Mouse (Mus musculus): ENCODE results near the gene Fbxo39. TPM values are rescaled to one million over a fixed set of nuclear protein-coding genes. Genes with fewer than 3 reads are reported as not detected.

The Fbxo39 gene
- total and polyA plus RNA-seq, 3 experiments = not detected

DNA sequence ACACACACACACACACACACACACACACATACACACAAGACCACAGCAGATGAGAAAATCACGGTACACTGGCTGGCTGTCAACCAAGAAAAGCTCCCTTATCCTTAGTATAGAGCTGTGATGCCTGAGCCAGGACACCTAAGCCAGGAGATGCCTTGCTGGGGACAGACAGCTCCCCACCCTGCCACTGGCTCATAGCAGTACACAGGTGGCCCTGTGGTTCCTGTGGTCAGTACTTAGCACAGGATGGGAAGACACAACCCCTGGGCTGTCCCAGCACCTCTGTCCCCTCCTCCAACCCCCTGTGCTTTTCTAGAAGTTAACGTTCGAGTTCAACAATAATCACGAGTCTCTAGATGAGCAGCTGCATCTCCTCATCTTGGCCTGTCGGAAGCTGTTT is 3.8 kb downstream of the Fbxo39 start:
- Histone ChIP-seq H3K36me3 (ENCODE audit: control insufficient read depth in 1 of 2, insufficient read depth in 2 of 2, low read length in 2 of 2) (no peaks in the 10 kb centered on the region), H3K4me1 (ENCODE audit: control insufficient read depth in 1 of 2, insufficient read depth in 2 of 2, low read length in 2 of 2) (no peaks in the 10 kb centered on the region), H3K9me3 (replicated peaks; ENCODE audit: insufficient read depth, low read length) (no peaks in the 10 kb centered on the region), H3K79me2 (ENCODE audit: control insufficient read depth, insufficient read depth, low read length, poor library complexity) (no peaks in the 10 kb centered on the region), H3K27ac (ENCODE audit: control insufficient read depth, low read depth, low read length) (no peak overlapping the region), H3K4me3 (ENCODE audit: control insufficient read depth in 1 of 2, insufficient read depth in 1 of 2, low read depth in 2 of 2, low read length in 2 of 2) (no peak overlapping the region), H3K9ac (ENCODE audit: control insufficient read depth, low read depth, low read length, poor library complexity, severe bottlenecking) (no peak overlapping the region), H3K27me3 (ENCODE audit: control insufficient read depth in 1 of 2, insufficient read depth in 2 of 2, low read length in 2 of 2) (peaks cover 3 to 8% of the 10 kb centered on the region in 2 experiments; a peak in 3 of 4 replicates)
- no peak for TF ChIP-seq CHD2 (IDR thresholded peaks at IDR 0.05; ENCODE audit: low read length)
- TF ChIP-seq TBP (IDR thresholded peaks at IDR 0.05; ENCODE audit: low read depth, low read length) = no peak
- peak; percentile 2 for DNase-seq (ENCODE audit: low read depth, low spot score)

GRCm38 (mm10) chr11:72324431-72324830 is 10.2 kb downstream of the Fbxo39 start:
- TF ChIP-seq ZC3H11A (IDR thresholded peaks at IDR 0.05; ENCODE audit: low read depth, low read length) (peak; percentile 41), SMC3 (IDR thresholded peaks at IDR 0.05; ENCODE audit: low read depth, low read length) (peak; percentile 60), CTCF (IDR thresholded peaks at IDR 0.05 in 2 of 3, conservative IDR thresholded peaks at IDR 0.05 in 1 of 3; ENCODE audit: control insufficient read depth in 1 of 3, insufficient read depth in 1 of 3, low read depth in 2 of 3, low read length in 3 of 3, poor library complexity in 1 of 3, severe bottlenecking in 1 of 3) (peak in 2 of 3 experiments; percentile 67 to 72; a peak in 4 of 6 replicates), EP300 (IDR thresholded peaks at IDR 0.05; ENCODE audit: low read depth in 1 of 2, low read length in 2 of 2) (no peak), RAD21 (IDR thresholded peaks at IDR 0.05; ENCODE audit: low read depth, low read length) (peak; percentile 69)
- peak; percentile 45 for DNase-seq (ENCODE audit: low read depth, low spot score)

DNA sequence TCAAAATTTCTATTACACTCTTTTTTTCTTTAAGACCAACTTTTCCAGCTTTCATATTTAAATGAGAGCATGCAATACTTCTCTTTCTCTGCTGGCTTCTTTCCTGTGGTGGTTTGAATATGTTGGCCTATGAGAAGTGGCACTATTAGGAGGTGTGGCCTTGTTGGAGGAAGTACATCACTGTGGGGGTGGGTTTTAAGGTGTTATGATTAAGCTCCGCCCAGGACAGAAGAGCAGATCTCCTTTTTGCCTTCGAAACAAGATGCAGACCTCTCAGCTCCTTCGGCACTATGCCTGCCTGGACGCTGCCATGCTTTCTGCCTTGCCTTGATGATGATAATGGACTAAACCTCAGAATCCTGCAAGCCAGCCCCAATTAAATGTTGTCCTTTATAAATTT is 11.5 kb downstream of the Fbxo39 start:
- H3K27ac ChIP-seq (ENCODE audit: control insufficient read depth, low read depth, low read length) = no peak overlapping the region
- no peaks in the 10 kb centered on the region for H3K79me2 ChIP-seq (ENCODE audit: control insufficient read depth, insufficient read depth, low read length, poor library complexity)
- peak; percentile 83 for DNase-seq (ENCODE audit: low read depth, low spot score)
- no peak overlapping the region for H3K4me3 ChIP-seq (ENCODE audit: control insufficient read depth in 1 of 2, insufficient read depth in 1 of 2, low read depth in 2 of 2, low read length in 2 of 2)
- no peaks in the 10 kb centered on the region for H3K9me3 ChIP-seq (replicated peaks; ENCODE audit: insufficient read depth, low read length)
- H3K4me1 ChIP-seq (ENCODE audit: control insufficient read depth in 1 of 2, insufficient read depth in 2 of 2, low read length in 2 of 2) = no peaks in the 10 kb centered on the region; a peak in 1 of 4 replicates
- H3K27me3 ChIP-seq (ENCODE audit: control insufficient read depth in 1 of 2, insufficient read depth in 2 of 2, low read length in 2 of 2) = peaks cover 0 to 10% of the 10 kb centered on the region in 2 experiments; a peak in 1 of 4 replicates
- H3K36me3 ChIP-seq (ENCODE audit: control insufficient read depth in 1 of 2, insufficient read depth in 2 of 2, low read length in 2 of 2) = no peaks in the 10 kb centered on the region
- H3K9ac ChIP-seq (ENCODE audit: control insufficient read depth, low read depth, low read length, poor library complexity, severe bottlenecking) = no peak overlapping the region
- TF ChIP-seq ZC3H11A (IDR thresholded peaks at IDR 0.05; ENCODE audit: low read depth, low read length) (no peak), MYB (IDR thresholded peaks at IDR 0.05; ENCODE audit: low read depth, low read length) (no peak), MAX (IDR thresholded peaks at IDR 0.05; ENCODE audit: low read length) (no peak), SIN3A (IDR thresholded peaks at IDR 0.05; ENCODE audit: low read length) (no peak), NRF1 (IDR thresholded peaks at IDR 0.05; ENCODE audit: insufficient read depth, low read depth, low read length, poor library complexity, severe bottlenecking) (no peak), RCOR1 (IDR thresholded peaks at IDR 0.05; ENCODE audit: low read depth, low read length) (no peak), ZKSCAN1 (IDR thresholded peaks at IDR 0.05; ENCODE audit: low read depth, low read length) (no peak), E2F4 (IDR thresholded peaks at IDR 0.05; ENCODE audit: borderline replicate concordance, low read depth, low read length) (no peak), ZMIZ1 (IDR thresholded peaks at IDR 0.05; ENCODE audit: low read depth, low read length) (no peak), NELFE (IDR thresholded peaks at IDR 0.05; ENCODE audit: low read depth, low read length) (0 out of 2 replicates have a peak, but pooled peaks have one; percentile 20), JUND (IDR thresholded peaks at IDR 0.05; ENCODE audit: low read depth, low read length) (no peak), TCF12 (IDR thresholded peaks at IDR 0.05; ENCODE audit: low read depth, low read length) (no peak), POLR2A (IDR thresholded peaks at IDR 0.05; ENCODE audit: control insufficient read depth in 1 of 2, insufficient read depth in 1 of 2, low read depth in 1 of 2, low read length in 2 of 2, poor library complexity in 1 of 2) (peak in 1 of 2 experiments; percentile 43; a peak in 1 of 4 replicates), CHD2 (IDR thresholded peaks at IDR 0.05; ENCODE audit: low read length) (no peak)

More at GRCm38 (mm10) chr11:72324431-72324830, 10.2 kb downstream of the Fbxo39 start:
- Histone ChIP-seq H3K27ac (ENCODE audit: control insufficient read depth, low read depth, low read length) (no peak overlapping the region), H3K9me3 (replicated peaks; ENCODE audit: insufficient read depth, low read length) (no peaks in the 10 kb centered on the region), H3K36me3 (ENCODE audit: control insufficient read depth in 1 of 2, insufficient read depth in 2 of 2, low read length in 2 of 2) (no peaks in the 10 kb centered on the region), H3K79me2 (ENCODE audit: control insufficient read depth, insufficient read depth, low read length, poor library complexity) (no peaks in the 10 kb centered on the region), H3K27me3 (ENCODE audit: control insufficient read depth in 1 of 2, insufficient read depth in 2 of 2, low read length in 2 of 2) (peaks cover 3 to 12% of the 10 kb centered on the region in 2 experiments; a peak in 3 of 4 replicates), H3K9ac (ENCODE audit: control insufficient read depth, low read depth, low read length, poor library complexity, severe bottlenecking) (no peak overlapping the region), H3K4me1 (ENCODE audit: control insufficient read depth in 1 of 2, insufficient read depth in 2 of 2, low read length in 2 of 2) (no peaks in the 10 kb centered on the region; a peak in 1 of 4 replicates), H3K4me3 (ENCODE audit: control insufficient read depth in 1 of 2, insufficient read depth in 1 of 2, low read depth in 2 of 2, low read length in 2 of 2) (no peak overlapping the region)
